Mouse (Mus musculus): Measurements from ENCODE around the gene Slc25a25. TPM values are rescaled to one million over a fixed set of nuclear protein-coding genes. Genes with fewer than 3 reads are reported as not detected.

Slc25a25 gene
- polyA plus RNA-seq, 1 experiment, result 9.5 TPM

- TF ChIP-seq MYOG (IDR thresholded peaks at IDR 0.05; ENCODE audit: control insufficient read depth in 1 of 3, insufficient read depth in 1 of 3, insufficient read length in 2 of 3, low read depth in 2 of 3) (no peak), TCF12 (IDR thresholded peaks at IDR 0.05; ENCODE audit: insufficient read depth, poor library complexity, severe bottlenecking) (no peak), USF1 (IDR thresholded peaks at IDR 0.05; ENCODE audit: low read depth) (no peak)
- H3ac ChIP-seq (ENCODE audit: control insufficient read depth, insufficient read length), result no peak overlapping the region
- H3K36me3 ChIP-seq (ENCODE audit: control insufficient read depth, insufficient read depth), result no peaks in the 10 kb centered on the region
- H3K4me3 ChIP-seq, result no peak overlapping the region
- H3K79me2 ChIP-seq (ENCODE audit: control insufficient read depth, insufficient read depth), result peaks cover 52% of the 10 kb centered on the region
- no peaks in the 10 kb centered on the region for H3K27me3 ChIP-seq (ENCODE audit: control insufficient read depth, insufficient read depth, insufficient read length)
- H3K4me2 ChIP-seq (ENCODE audit: low read depth), result peak overlapping the region; percentile 86
Observed at GRCm38 (mm10) chr2:32429215-32429891, 21.9 kb downstream of the Slc25a25 start.

GRCm38 (mm10) chr2:32428262-32428722, 23.0 kb downstream of the Slc25a25 start:
- no peak for TF ChIP-seq POLR2AphosphoS2 (IDR thresholded peaks at IDR 0.05; ENCODE audit: insufficient read length, low read depth)

GRCm38 (mm10) chr2:32427720-32428119, 23.5 kb downstream of the Slc25a25 start:
- Histone ChIP-seq H3ac (ENCODE audit: control insufficient read depth, insufficient read length) (no peak overlapping the region), H3K36me3 (ENCODE audit: control insufficient read depth, insufficient read depth) (no peaks in the 10 kb centered on the region), H3K79me2 (ENCODE audit: control insufficient read depth, insufficient read depth) (peaks cover 60% of the 10 kb centered on the region), H3K4me2 (ENCODE audit: low read depth) (peak overlapping the region; percentile 86), H3K4me3 (no peak overlapping the region), H3K27me3 (ENCODE audit: control insufficient read depth, insufficient read depth, insufficient read length) (no peaks in the 10 kb centered on the region)
- TF ChIP-seq SRF (IDR thresholded peaks at IDR 0.05; ENCODE audit: control insufficient read depth, insufficient read length, low read depth), result no peak
- TF ChIP-seq USF1 (IDR thresholded peaks at IDR 0.05; ENCODE audit: low read depth), result no peak
- TF ChIP-seq MYOG (IDR thresholded peaks at IDR 0.05; ENCODE audit: control insufficient read depth in 1 of 3, insufficient read depth in 1 of 3, insufficient read length in 2 of 3, low read depth in 2 of 3), result no peak
- no peak for TF ChIP-seq REST (IDR thresholded peaks at IDR 0.05; ENCODE audit: insufficient read depth, insufficient read length)
- no peak for TF ChIP-seq POLR2AphosphoS2 (IDR thresholded peaks at IDR 0.05; ENCODE audit: insufficient read length, low read depth)
- TF ChIP-seq CEBPB (IDR thresholded peaks at IDR 0.05; ENCODE audit: insufficient read depth, poor library complexity, severe bottlenecking), result no peak
- TF ChIP-seq TCF12 (IDR thresholded peaks at IDR 0.05; ENCODE audit: insufficient read depth, poor library complexity, severe bottlenecking), result no peak
- no peak for TF ChIP-seq TCF3 (IDR thresholded peaks at IDR 0.05; ENCODE audit: insufficient read length, low read depth)
- no peak for TF ChIP-seq E2F4 (IDR thresholded peaks at IDR 0.05; ENCODE audit: insufficient read depth)
- no peak for TF ChIP-seq MAX (IDR thresholded peaks at IDR 0.05; ENCODE audit: low read depth)
- no peak for TF ChIP-seq MYOD1 (IDR thresholded peaks at IDR 0.05; ENCODE audit: control insufficient read depth in 1 of 3, insufficient read length in 2 of 3, low read depth in 2 of 3)
- TF ChIP-seq POLR2A (IDR thresholded peaks at IDR 0.05; ENCODE audit: insufficient read length, low read depth), result no peak

More at GRCm38 (mm10) chr2:32428262-32428722, 23.0 kb downstream of the Slc25a25 start:
- H3ac ChIP-seq (ENCODE audit: control insufficient read depth, insufficient read length), result no peak overlapping the region
- peak overlapping the region; percentile 86 for H3K4me2 ChIP-seq (ENCODE audit: low read depth)
- H3K4me3 ChIP-seq, result no peak overlapping the region
- no peaks in the 10 kb centered on the region for H3K36me3 ChIP-seq (ENCODE audit: control insufficient read depth, insufficient read depth)
- H3K27me3 ChIP-seq (ENCODE audit: control insufficient read depth, insufficient read depth, insufficient read length), result no peaks in the 10 kb centered on the region
- peaks cover 54% of the 10 kb centered on the region for H3K79me2 ChIP-seq (ENCODE audit: control insufficient read depth, insufficient read depth)

GRCm38 (mm10) chr2:32426141-32426540, 25.1 kb downstream of the Slc25a25 start:
- TF ChIP-seq CEBPB (IDR thresholded peaks at IDR 0.05; ENCODE audit: insufficient read depth, poor library complexity, severe bottlenecking) (no peak), POLR2AphosphoS2 (IDR thresholded peaks at IDR 0.05; ENCODE audit: insufficient read length, low read depth) (no peak), MAX (IDR thresholded peaks at IDR 0.05; ENCODE audit: low read depth) (no peak), TCF3 (IDR thresholded peaks at IDR 0.05; ENCODE audit: insufficient read length, low read depth) (no peak), E2F4 (IDR thresholded peaks at IDR 0.05; ENCODE audit: insufficient read depth) (no peak), MYOG (IDR thresholded peaks at IDR 0.05; ENCODE audit: control insufficient read depth in 1 of 3, insufficient read depth in 1 of 3, insufficient read length in 2 of 3, low read depth in 2 of 3) (no peak), REST (IDR thresholded peaks at IDR 0.05; ENCODE audit: insufficient read depth, insufficient read length) (no peak), MYOD1 (IDR thresholded peaks at IDR 0.05; ENCODE audit: control insufficient read depth in 1 of 3, insufficient read length in 2 of 3, low read depth in 2 of 3) (no peak), SRF (IDR thresholded peaks at IDR 0.05; ENCODE audit: control insufficient read depth, insufficient read length, low read depth) (no peak), TCF12 (IDR thresholded peaks at IDR 0.05; ENCODE audit: insufficient read depth, poor library complexity, severe bottlenecking) (no peak), USF1 (IDR thresholded peaks at IDR 0.05; ENCODE audit: low read depth) (no peak), POLR2A (IDR thresholded peaks at IDR 0.05; ENCODE audit: insufficient read length, low read depth) (no peak)
- no peak overlapping the region for H3K4me3 ChIP-seq
- no peaks in the 10 kb centered on the region for H3K27me3 ChIP-seq (ENCODE audit: control insufficient read depth, insufficient read depth, insufficient read length)
- H3K36me3 ChIP-seq (ENCODE audit: control insufficient read depth, insufficient read depth), result no peaks in the 10 kb centered on the region
- no peak overlapping the region for H3K4me2 ChIP-seq (ENCODE audit: low read depth)
- H3ac ChIP-seq (ENCODE audit: control insufficient read depth, insufficient read length), result no peak overlapping the region
- peaks cover 65% of the 10 kb centered on the region for H3K79me2 ChIP-seq (ENCODE audit: control insufficient read depth, insufficient read depth)

DNA sequence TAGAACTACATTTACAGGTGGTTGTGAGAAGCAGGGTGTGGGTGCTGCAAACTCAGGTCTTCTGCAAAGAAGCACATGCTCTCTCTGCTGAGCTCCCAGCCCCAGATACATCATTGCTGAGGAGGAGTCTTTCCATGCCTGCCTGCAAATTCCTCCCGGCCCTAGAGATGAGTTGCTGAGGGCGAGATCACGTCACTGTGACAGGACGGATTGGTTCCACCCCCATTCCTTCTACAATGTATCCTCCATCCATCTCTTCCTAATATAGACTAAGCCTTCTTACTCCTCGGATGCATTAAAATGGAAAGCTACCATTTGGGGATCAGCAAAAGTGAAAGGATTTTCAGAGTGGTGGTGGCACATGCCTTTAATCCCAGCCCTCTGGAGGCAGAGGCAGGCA, 25.7 kb downstream of the Slc25a25 start:
- TF ChIP-seq MYOG (IDR thresholded peaks at IDR 0.05; ENCODE audit: control insufficient read depth in 1 of 3, insufficient read depth in 1 of 3, insufficient read length in 2 of 3, low read depth in 2 of 3) (no peak), E2F4 (IDR thresholded peaks at IDR 0.05; ENCODE audit: insufficient read depth) (no peak), MAX (IDR thresholded peaks at IDR 0.05; ENCODE audit: low read depth) (no peak), USF1 (IDR thresholded peaks at IDR 0.05; ENCODE audit: low read depth) (no peak), CEBPB (IDR thresholded peaks at IDR 0.05; ENCODE audit: insufficient read depth, poor library complexity, severe bottlenecking) (no peak), TCF12 (IDR thresholded peaks at IDR 0.05; ENCODE audit: insufficient read depth, poor library complexity, severe bottlenecking) (no peak), TCF3 (IDR thresholded peaks at IDR 0.05; ENCODE audit: insufficient read length, low read depth) (no peak), POLR2A (IDR thresholded peaks at IDR 0.05; ENCODE audit: insufficient read length, low read depth) (no peak), MYOD1 (IDR thresholded peaks at IDR 0.05; ENCODE audit: control insufficient read depth in 1 of 3, insufficient read length in 2 of 3, low read depth in 2 of 3) (no peak), POLR2AphosphoS2 (IDR thresholded peaks at IDR 0.05; ENCODE audit: insufficient read length, low read depth) (no peak), SRF (IDR thresholded peaks at IDR 0.05; ENCODE audit: control insufficient read depth, insufficient read length, low read depth) (no peak), REST (IDR thresholded peaks at IDR 0.05; ENCODE audit: insufficient read depth, insufficient read length) (no peak)

More for the DNA sequence above, 25.7 kb downstream of the Slc25a25 start:
- no peaks in the 10 kb centered on the region for H3K27me3 ChIP-seq (ENCODE audit: control insufficient read depth, insufficient read depth, insufficient read length)
- no peak overlapping the region for H3K4me3 ChIP-seq
- no peaks in the 10 kb centered on the region for H3K36me3 ChIP-seq (ENCODE audit: control insufficient read depth, insufficient read depth)
- peaks cover 63% of the 10 kb centered on the region for H3K79me2 ChIP-seq (ENCODE audit: control insufficient read depth, insufficient read depth)
- H3ac ChIP-seq (ENCODE audit: control insufficient read depth, insufficient read length), result no peak overlapping the region
- no peak overlapping the region for H3K4me2 ChIP-seq (ENCODE audit: low read depth)

All from myocyte (in vitro differentiated cells).